Mouse (Mus musculus): ENCODE measurements at regions not wholly inside any gene's neighbourhood (a gene's known extent, or its start where the extent isn't known, plus 50 kb on each side); places are given as distances from the start of the nearest gene placed in this dataset.

- TF ChIP-seq RAD21 (IDR thresholded peaks at IDR 0.05; ENCODE audit: low read depth, low read length) (no peak), POLR2A (IDR thresholded peaks at IDR 0.05; ENCODE audit: control insufficient read depth in 1 of 2, insufficient read depth in 1 of 2, low read depth in 1 of 2, low read length in 2 of 2, poor library complexity in 1 of 2) (no peak), MAX (IDR thresholded peaks at IDR 0.05; ENCODE audit: low read length) (no peak), MAZ (IDR thresholded peaks at IDR 0.05; ENCODE audit: low read depth, low read length) (no peak), EP300 (IDR thresholded peaks at IDR 0.05; ENCODE audit: low read depth in 1 of 2, low read length in 2 of 2) (no peak), SIN3A (IDR thresholded peaks at IDR 0.05; ENCODE audit: low read length) (no peak), ZMIZ1 (IDR thresholded peaks at IDR 0.05; ENCODE audit: low read depth, low read length) (no peak), CHD2 (IDR thresholded peaks at IDR 0.05; ENCODE audit: low read length) (no peak), BHLHE40 (IDR thresholded peaks at IDR 0.05; ENCODE audit: borderline replicate concordance, low read depth, low read length) (no peak), SMC3 (IDR thresholded peaks at IDR 0.05; ENCODE audit: low read depth, low read length) (no peak), MXI1 (IDR thresholded peaks at IDR 0.05; ENCODE audit: low read depth, low read length) (no peak)
Observed at GRCm38 (mm10) chr2:148117420-148117819, 70.7 kb upstream of the Foxa2 start.

GRCm38 (mm10) chr2:148121885-148122876, 75.4 kb upstream of the Foxa2 start:
- H3K27me3 ChIP-seq (ENCODE audit: control insufficient read depth in 1 of 2, insufficient read depth in 2 of 2, low read length in 2 of 2): no peaks in the 10 kb centered on the region
- no peak for DNase-seq (ENCODE audit: low read depth, low spot score)
- H3K4me1 ChIP-seq (ENCODE audit: control insufficient read depth in 1 of 2, insufficient read depth in 2 of 2, low read length in 2 of 2): no peaks in the 10 kb centered on the region

More at GRCm38 (mm10) chr2:148117420-148117819, 70.7 kb upstream of the Foxa2 start:
- Histone ChIP-seq H3K4me3 (ENCODE audit: control insufficient read depth in 1 of 2, insufficient read depth in 1 of 2, low read depth in 2 of 2, low read length in 2 of 2) (no peak overlapping the region), H3K27ac (ENCODE audit: control insufficient read depth, low read depth, low read length) (no peak overlapping the region), H3K79me2 (ENCODE audit: control insufficient read depth, insufficient read depth, low read length, poor library complexity) (no peaks in the 10 kb centered on the region), H3K4me1 (ENCODE audit: control insufficient read depth in 1 of 2, insufficient read depth in 2 of 2, low read length in 2 of 2) (no peaks in the 10 kb centered on the region), H3K9me3 (replicated peaks; ENCODE audit: insufficient read depth, low read length) (no peaks in the 10 kb centered on the region), H3K9ac (ENCODE audit: control insufficient read depth, low read depth, low read length, poor library complexity, severe bottlenecking) (no peak overlapping the region), H3K27me3 (ENCODE audit: control insufficient read depth in 1 of 2, insufficient read depth in 2 of 2, low read length in 2 of 2) (no peaks in the 10 kb centered on the region), H3K36me3 (ENCODE audit: control insufficient read depth in 1 of 2, insufficient read depth in 2 of 2, low read length in 2 of 2) (no peaks in the 10 kb centered on the region)
- no peak for DNase-seq (ENCODE audit: low read depth, low spot score)

GRCm38 (mm10) chr2:148123780-148124179, 77.0 kb upstream of the Foxa2 start:
- H3K27ac ChIP-seq (ENCODE audit: control insufficient read depth, low read depth, low read length): no peak overlapping the region
- H3K4me1 ChIP-seq (ENCODE audit: control insufficient read depth in 1 of 2, insufficient read depth in 2 of 2, low read length in 2 of 2): no peaks in the 10 kb centered on the region
- H3K27me3 ChIP-seq (ENCODE audit: control insufficient read depth in 1 of 2, insufficient read depth in 2 of 2, low read length in 2 of 2): no peaks in the 10 kb centered on the region
- TF ChIP-seq POLR2A (IDR thresholded peaks at IDR 0.05; ENCODE audit: control insufficient read depth in 1 of 2, insufficient read depth in 1 of 2, low read depth in 1 of 2, low read length in 2 of 2, poor library complexity in 1 of 2) (no peak), TAL1 (IDR thresholded peaks at IDR 0.05; ENCODE audit: low read length) (no peak), EP300 (IDR thresholded peaks at IDR 0.05; ENCODE audit: low read depth in 1 of 2, low read length in 2 of 2) (no peak)
- H3K36me3 ChIP-seq (ENCODE audit: control insufficient read depth in 1 of 2, insufficient read depth in 2 of 2, low read length in 2 of 2): no peaks in the 10 kb centered on the region
- H3K9ac ChIP-seq (ENCODE audit: control insufficient read depth, low read depth, low read length, poor library complexity, severe bottlenecking): no peak overlapping the region
- no peak overlapping the region for H3K4me3 ChIP-seq (ENCODE audit: control insufficient read depth in 1 of 2, insufficient read depth in 1 of 2, low read depth in 2 of 2, low read length in 2 of 2)
- DNase-seq (ENCODE audit: low read depth, low spot score): no peak
- no peaks in the 10 kb centered on the region for H3K9me3 ChIP-seq (replicated peaks; ENCODE audit: insufficient read depth, low read length)
- no peaks in the 10 kb centered on the region for H3K79me2 ChIP-seq (ENCODE audit: control insufficient read depth, insufficient read depth, low read length, poor library complexity)

More at GRCm38 (mm10) chr2:148121885-148122876, 75.4 kb upstream of the Foxa2 start:
- Histone ChIP-seq H3K36me3 (ENCODE audit: control insufficient read depth in 1 of 2, insufficient read depth in 2 of 2, low read length in 2 of 2) (no peaks in the 10 kb centered on the region), H3K4me3 (ENCODE audit: control insufficient read depth in 1 of 2, insufficient read depth in 1 of 2, low read depth in 2 of 2, low read length in 2 of 2) (no peak overlapping the region), H3K27ac (ENCODE audit: control insufficient read depth, low read depth, low read length) (no peak overlapping the region), H3K9me3 (replicated peaks; ENCODE audit: insufficient read depth, low read length) (no peaks in the 10 kb centered on the region), H3K9ac (ENCODE audit: control insufficient read depth, low read depth, low read length, poor library complexity, severe bottlenecking) (no peak overlapping the region), H3K79me2 (ENCODE audit: control insufficient read depth, insufficient read depth, low read length, poor library complexity) (no peaks in the 10 kb centered on the region)
- TF ChIP-seq ETS1 (IDR thresholded peaks at IDR 0.05; ENCODE audit: low read depth, low read length) (no peak), USF2 (IDR thresholded peaks at IDR 0.05; ENCODE audit: borderline replicate concordance in 1 of 2, insufficient read depth in 1 of 2, low read depth in 1 of 2, low read length in 2 of 2) (no peak)
